Mouse (Mus musculus) small intestine, adult 2 months (tissue): Measurements from ENCODE around the gene D10Jhu81e. TPM values are rescaled to one million over a fixed set of nuclear protein-coding genes. Genes with fewer than 3 reads are reported as not detected.
"Not testable (repeated sequence)": the region's sequence is repeated elsewhere in the genome, so short reads cannot be mapped to it uniquely, and the experiment has no call there.

Experiments
- H3K27ac ChIP-seq: fragments of 200-500 bp; 2 replicates; pipeline ENCODE4 v1.5.1; 2012; ENCODE audit warnings: low read depth, low read length, control low read depth, inconsistent platforms; ENCODE audit not compliant: insufficient read depth
- H3K27me3 ChIP-seq: fragments of 200-500 bp; 2 replicates; pipeline ENCODE4 v1.6.1; 2012; ENCODE audit warnings: mild to moderate bottlenecking, moderate library complexity, low read length, inconsistent platforms; ENCODE audit not compliant: control insufficient read depth, insufficient read depth
- H3K36me3 ChIP-seq: fragments of 200-500 bp; 2 replicates; pipeline ENCODE4 v1.6.1; 2012; ENCODE audit warnings: mild to moderate bottlenecking, low read length, control low read depth, inconsistent platforms; ENCODE audit not compliant: control insufficient read depth, insufficient read depth
- H3K4me1 ChIP-seq: fragments of 200-500 bp; 2 replicates; pipeline ENCODE4 v1.6.1; 2012; ENCODE audit warnings: low read length, inconsistent platforms, mixed read lengths; ENCODE audit not compliant: control insufficient read depth, insufficient read depth, insufficient read length
- H3K4me3 ChIP-seq: fragments of 200-500 bp; 2 replicates; pipeline ENCODE4 v1.5.1; 2012; ENCODE audit warnings: low read depth, mild to moderate bottlenecking, control low read depth, inconsistent platforms, low read length, moderate library complexity
- CTCF ChIP-seq: fragments of 200-500 bp; IDR thresholded peaks from 2 replicates; pipeline ENCODE4 v1.5.1; 2012; ENCODE audit warnings: low read depth, mild to moderate bottlenecking, control low read depth, inconsistent platforms, low read length, moderate library complexity, mixed read lengths; ENCODE audit not compliant: insufficient replicate concordance, insufficient read length; ENCODE audit errors: extremely low read depth
- POLR2A ChIP-seq: fragments of 200-500 bp; IDR thresholded peaks from 2 replicates; pipeline ENCODE4 v1.6.1; 2012; ENCODE audit warnings: low read depth, mild to moderate bottlenecking, control low read depth, inconsistent platforms, low read length, moderate library complexity
- WGBS: fragments of 180-500 bp; shearing (Covaris S2); methylation state at CpG from one replicate; pipeline ENCODE4 v1.1.7; 2018; 5-methylcytosine and 5-hydroxymethylcytosine counted together
- polyA plus RNA-seq: library from polyadenylated mRNA; depleted of rRNA; stranded (reverse); fragments of >200 nt; gene quantifications from 2 replicates; pipeline ENCODE4 v1.2.3, GENCODE M21; 2012; rRNA removed

The D10Jhu81e gene
- polyA plus RNA-seq: 56.4 and 63.8 TPM in 2 replicates

DNA sequence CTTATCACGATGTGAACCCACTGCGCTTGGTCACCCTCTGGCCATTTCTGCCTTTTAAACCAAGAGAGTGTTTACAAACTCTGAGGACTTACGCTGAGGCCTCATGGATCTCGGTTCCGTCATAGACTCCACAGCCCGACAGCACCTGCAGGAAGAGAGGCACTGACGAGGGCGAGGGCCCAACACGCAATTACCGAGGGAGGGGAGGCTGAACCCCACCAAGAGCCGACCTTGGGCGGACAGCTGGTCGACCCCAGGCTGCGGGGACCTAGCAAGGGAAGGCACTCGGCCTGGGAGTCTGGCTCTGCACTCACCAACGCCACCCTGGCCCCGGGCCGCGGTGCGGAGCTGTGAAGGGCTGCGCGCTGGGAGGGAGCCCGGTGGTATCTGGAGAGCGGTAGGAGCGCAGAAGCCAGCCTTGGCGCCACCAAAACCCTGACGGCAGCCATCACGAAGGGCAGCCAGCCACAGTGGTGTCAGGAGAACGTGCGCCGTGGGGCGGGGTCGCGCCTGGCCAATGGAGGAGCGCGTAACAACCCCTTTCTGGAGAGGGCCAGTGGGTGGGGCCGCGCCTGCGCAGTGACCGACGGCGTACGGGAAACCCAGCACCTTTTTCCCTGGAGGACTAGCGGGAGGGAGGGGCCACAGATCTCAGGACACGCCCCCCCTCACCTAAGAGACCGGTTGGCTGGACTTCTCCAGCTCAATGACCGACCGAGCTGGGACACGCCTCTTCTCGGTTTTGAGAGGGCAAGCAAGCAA is at the start of gene D10Jhu81e:
Gene D10Jhu81e (minus strand): TSS at position 502 of the 762 bp plus-strand sequence.
- TF ChIP-seq CTCF (no peak), POLR2A (peak; percentile 56)
- peaks cover 34% of the 10 kb centered on the region for H3K36me3 ChIP-seq
- peak within 1 kb of the TSS; percentile 18; the same call in 1 of the 2 replicates for H3K27ac ChIP-seq

DNA sequence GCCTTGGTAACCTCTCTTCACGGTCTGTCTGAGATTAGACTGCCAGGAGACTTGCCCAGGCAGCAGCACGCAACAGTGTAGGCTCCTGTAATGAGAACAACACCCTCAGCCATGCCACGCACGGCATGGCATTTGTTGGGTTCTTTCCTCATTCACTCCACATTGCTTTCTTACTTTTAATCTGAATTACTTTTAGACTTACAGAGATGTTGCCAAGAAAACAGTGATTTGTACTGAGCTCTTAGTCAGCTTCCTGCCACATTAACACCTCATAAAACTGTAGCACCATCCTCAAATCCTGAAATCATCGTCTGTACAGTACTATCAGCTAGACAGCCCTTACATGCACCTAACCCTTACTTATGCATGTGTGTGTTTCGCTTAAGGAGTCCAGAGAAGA is 49.0 kb upstream of the D10Jhu81e start:
- Histone ChIP-seq H3K27me3 (no peaks in the 10 kb centered on the region), H3K36me3 (peaks cover 65% of the 10 kb centered on the region), H3K27ac (no peak overlapping the region), H3K4me1 (no peaks in the 10 kb centered on the region), H3K4me3 (no peak overlapping the region)
- 86% methylated on average over 6 of the region's 6 CpGs for WGBS
- no peak for TF ChIP-seq POLR2A
- no peak for TF ChIP-seq CTCF

More for the DNA sequence above, at the start of gene D10Jhu81e:
- 1% methylated on average over 50 of the region's 50 CpGs for WGBS
- Histone ChIP-seq H3K4me1 (peaks cover 6% of the 10 kb centered on the region; the same call in 1 of the 2 replicates), H3K4me3 (peak within 1 kb of the TSS; percentile 72), H3K27me3 (no peaks in the 10 kb centered on the region)

DNA sequence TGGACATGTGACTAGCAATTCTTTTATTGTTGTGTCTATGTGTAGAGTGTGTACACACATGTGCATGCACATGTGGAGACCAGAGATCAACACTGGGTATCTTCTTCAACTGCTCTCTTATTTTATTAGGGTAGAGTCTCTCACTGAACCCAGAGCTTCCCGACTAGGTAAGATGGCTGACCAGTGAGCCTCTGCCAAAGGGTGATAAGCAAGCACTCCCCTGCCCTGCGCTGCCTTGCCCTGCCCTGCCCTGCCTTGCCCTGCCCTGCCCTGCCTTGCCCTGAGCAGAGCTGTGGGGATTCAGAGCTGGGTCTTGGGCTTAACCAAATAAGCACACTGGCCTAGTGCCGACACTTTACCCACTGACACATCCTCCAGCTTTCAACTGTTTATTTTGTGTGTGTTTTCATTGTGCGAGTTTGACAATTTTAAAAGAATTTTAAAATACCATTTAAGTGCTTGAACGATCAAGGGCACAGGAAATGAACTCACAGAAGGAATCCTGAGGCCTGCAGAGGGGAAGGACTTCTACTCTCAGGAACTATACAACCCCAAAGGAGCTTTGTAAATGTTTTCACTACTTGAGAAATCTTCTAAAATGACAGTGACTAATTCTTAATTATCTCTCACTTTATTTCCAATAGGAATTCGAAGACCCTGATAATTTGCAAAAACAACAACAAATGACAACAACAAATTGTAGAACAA is 46.9 kb upstream of the D10Jhu81e start:
- H3K27ac ChIP-seq: peak overlapping the region; percentile 30
- WGBS: 64% methylated on average over 6 of the region's 6 CpGs
- H3K4me1 ChIP-seq: no peaks in the 10 kb centered on the region
- TF ChIP-seq CTCF: no peak
- TF ChIP-seq POLR2A: no peak
- peaks cover 70% of the 10 kb centered on the region for H3K36me3 ChIP-seq
- H3K27me3 ChIP-seq: no peaks in the 10 kb centered on the region
- H3K4me3 ChIP-seq: no peak overlapping the region

DNA sequence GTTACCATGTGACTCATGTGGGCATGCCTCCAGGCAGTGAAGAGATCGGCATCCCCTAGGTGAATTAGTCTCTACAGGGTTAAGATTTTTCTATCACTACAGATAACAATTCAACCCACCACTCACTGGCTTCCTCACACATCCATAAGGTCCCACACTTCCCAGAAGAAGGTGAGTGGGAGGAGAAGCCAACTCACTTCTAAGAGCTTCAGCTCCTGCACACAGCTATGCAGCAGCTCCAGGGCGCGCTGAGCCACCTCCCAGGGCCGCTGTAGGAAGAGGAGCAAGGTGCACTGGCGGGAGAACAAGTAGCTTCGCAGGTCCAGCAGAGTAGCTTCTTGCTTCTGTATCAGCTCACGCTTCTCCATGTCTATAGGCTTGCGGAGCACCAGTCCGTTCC is 44.8 kb upstream of the D10Jhu81e start:
- Histone ChIP-seq H3K4me3 (no peak overlapping the region), H3K4me1 (no peaks in the 10 kb centered on the region), H3K27ac (no peak overlapping the region), H3K36me3 (peaks cover 73% of the 10 kb centered on the region), H3K27me3 (no peaks in the 10 kb centered on the region)
- WGBS: 92% methylated on average over 9 of the region's 9 CpGs
- TF ChIP-seq CTCF (no peak), POLR2A (no peak)

DNA sequence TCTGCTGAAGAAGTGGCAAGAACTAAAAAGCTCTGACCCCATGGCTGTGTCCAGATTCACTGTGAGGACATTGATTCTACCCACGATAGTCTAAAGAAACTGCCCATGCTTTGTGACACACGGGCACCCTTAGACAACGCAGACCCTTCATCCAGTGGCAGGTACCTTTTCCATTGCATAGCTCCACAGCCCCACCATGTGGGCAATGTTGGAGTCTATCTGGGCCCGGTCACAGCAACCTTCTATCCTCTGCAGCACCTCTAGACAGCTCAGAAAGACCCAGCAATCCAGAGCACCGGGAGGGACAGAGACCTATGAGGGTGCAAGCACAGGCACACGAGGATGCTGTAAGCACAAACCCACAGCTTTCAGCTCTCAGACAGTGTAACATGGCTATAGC is 41.7 kb upstream of the D10Jhu81e start:
- Histone ChIP-seq H3K4me1 (no peaks in the 10 kb centered on the region), H3K36me3 (peaks cover 82% of the 10 kb centered on the region), H3K27me3 (no peaks in the 10 kb centered on the region), H3K27ac (no peak overlapping the region), H3K4me3 (no peak overlapping the region)
- TF ChIP-seq POLR2A: no peak
- peak; percentile 42; the same call in 1 of the 2 replicates for TF ChIP-seq CTCF
- WGBS: 71% methylated on average over 6 of the region's 6 CpGs

DNA sequence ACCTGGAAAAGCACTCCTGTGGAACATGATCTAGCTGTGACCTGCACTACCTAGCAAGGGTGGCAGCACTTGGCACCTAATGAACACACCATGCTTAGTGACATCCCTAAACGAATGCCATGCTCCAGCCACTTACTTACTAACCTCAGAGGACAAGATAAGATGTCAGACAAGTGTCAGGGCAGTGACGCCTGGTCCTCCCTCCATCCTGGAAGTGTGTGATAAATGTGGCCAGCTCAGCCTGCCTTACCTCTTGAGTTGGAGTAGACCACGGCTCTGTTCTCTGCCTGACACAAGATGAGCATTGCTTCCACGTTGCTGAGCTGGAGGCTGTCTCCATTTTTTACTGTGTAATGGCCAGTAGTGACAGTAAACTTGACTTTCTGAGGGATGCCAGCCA is 31.6 kb upstream of the D10Jhu81e start:
- WGBS: 91% methylated on average over 4 of the region's 4 CpGs
- Histone ChIP-seq H3K4me1 (no peaks in the 10 kb centered on the region), H3K27ac (no peak overlapping the region), H3K27me3 (no peaks in the 10 kb centered on the region), H3K36me3 (peaks cover 87% of the 10 kb centered on the region), H3K4me3 (no peak overlapping the region)
- TF ChIP-seq CTCF: no peak

DNA sequence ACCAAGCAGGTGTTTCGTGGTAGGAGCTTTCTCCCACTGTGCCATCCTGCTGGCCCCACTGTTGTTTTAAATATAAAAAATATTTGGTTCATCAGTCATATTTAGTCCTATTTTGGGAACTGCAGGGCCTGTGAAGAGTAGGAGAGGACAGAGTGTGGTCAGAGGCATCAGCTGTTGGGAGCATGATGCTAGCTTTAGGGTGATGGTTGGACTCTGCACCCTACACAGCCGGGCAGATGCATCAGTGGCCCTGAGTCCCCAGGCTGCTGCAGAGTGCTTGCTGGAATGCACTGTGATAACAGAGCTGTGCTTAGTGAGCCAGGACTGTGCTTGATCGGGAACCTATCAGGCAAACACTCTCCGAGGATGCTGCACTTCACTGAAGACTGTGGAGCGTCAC is 23.4 kb upstream of the D10Jhu81e start:
- Histone ChIP-seq H3K27me3 (no peaks in the 10 kb centered on the region), H3K4me1 (no peaks in the 10 kb centered on the region), H3K36me3 (peaks cover 86% of the 10 kb centered on the region), H3K27ac (no peak overlapping the region), H3K4me3 (no peak overlapping the region)
- TF ChIP-seq POLR2A: no peak
- TF ChIP-seq CTCF: no peak
- 87% methylated on average over 5 of the region's 5 CpGs for WGBS

DNA sequence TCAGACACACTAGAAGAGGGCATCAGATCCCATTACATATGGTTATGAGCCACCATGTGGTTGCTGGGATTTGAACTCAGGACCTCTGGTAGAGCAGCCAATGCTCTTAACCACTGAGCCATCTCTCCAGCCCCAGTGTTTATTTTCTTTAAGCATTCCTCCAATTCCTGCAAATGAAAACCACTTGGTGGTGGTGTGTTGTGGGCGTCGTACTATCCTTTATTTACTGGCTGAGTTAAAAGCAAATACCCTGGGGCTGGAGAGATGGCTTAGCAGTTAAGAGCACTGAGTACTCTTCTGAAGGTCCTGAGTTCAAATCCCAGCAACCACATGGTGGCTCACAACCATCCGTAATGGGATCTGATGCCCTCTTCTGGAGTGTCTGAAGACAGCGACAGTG is 16.5 kb upstream of the D10Jhu81e start:
- WGBS: 87% methylated on average over 4 of the region's 4 CpGs
- H3K27ac ChIP-seq, H3K4me1 ChIP-seq, H3K4me3 ChIP-seq, H3K27me3 ChIP-seq: not testable (repeated sequence)
- H3K36me3 ChIP-seq: peaks cover 45% of the 10 kb centered on the region
